Mouse (Mus musculus): ENCODE results near the gene Cyp2f2. TPM values are rescaled to one million over a fixed set of nuclear protein-coding genes. Genes with fewer than 3 reads are reported as not detected.

Cyp2f2 gene
- polyA plus RNA-seq, 1 experiment from 2014 or later: 108 TPM

DNA sequence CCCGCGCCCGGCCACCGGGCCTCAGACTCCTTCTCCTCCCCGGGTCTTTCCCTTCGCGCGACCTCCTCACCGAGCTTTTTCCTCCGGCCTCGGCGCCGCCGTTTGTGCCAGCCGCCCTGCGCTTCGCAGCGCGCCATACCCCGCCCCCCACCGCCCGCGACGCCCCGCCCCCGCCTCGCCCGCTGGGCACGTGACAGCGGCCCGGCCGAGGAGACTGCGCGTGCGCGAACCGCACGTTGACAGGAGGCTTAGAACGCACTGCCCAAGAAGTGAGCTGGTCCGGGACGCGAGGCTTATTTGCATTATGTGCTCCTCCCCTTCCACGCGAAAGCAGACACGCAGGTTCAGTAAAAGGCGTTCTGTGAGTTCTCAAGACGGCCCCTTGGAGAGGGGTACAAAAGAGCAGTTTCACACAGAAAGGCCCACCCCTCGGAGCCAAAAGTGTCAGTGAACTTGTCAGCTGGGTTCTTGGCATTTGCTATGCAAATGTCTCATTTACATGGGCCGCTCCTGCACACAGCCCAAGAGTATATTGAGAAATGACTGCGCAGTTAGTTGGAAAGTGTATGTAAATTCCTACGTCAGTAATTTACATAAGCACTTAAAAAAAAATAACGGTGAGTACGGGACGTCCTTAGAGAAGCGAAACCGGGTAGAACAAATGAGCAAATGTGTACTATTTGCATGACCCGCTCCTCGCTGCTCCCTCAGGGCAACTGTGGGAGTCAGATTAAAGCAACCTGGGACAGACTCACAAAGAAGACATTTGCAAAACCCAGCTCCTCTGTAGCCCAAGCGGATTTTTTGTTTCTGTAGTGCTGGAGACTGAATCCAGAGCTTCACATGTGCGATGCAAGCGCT, 47.1 kb downstream of the Cyp2f2 start, which contains the start of gene Egln2:
Gene Egln2, minus strand, starts transcription at position 189 of the 861 bp plus-strand sequence.
- H3K4me2 ChIP-seq (replicated peaks; ENCODE audit: low read depth): peak within 1 kb of the TSS; percentile 78
- ATAC-seq (ENCODE audit: low FRiP score, low TSS enrichment) (peak; percentile 85), DNase-seq (ENCODE audit: low spot score) (peak; percentile 95)
- no peaks in the 10 kb centered on the region for H3K9me3 ChIP-seq (ENCODE audit: control insufficient read depth, low read length)
- H3K4me3 ChIP-seq (ENCODE audit: low read depth, low read length): peak within 1 kb of the TSS; percentile 84
- H3K4me1 ChIP-seq (replicated peaks; ENCODE audit: control insufficient read depth, insufficient read depth): peaks cover 3% of the 10 kb centered on the region; the same call in 1 of the 2 replicates
- H3K27me3 ChIP-seq (ENCODE audit: control insufficient read depth, insufficient read depth, low read length): no peaks in the 10 kb centered on the region
- 0 out of 2 replicates have a peak, but pooled peaks cover 5% of the 10 kb centered on the region for H3K36me3 ChIP-seq (ENCODE audit: control insufficient read depth, insufficient read depth, low read length)
- WGBS: 2% methylated on average over 48 of the region's 61 CpGs
- H3K9ac ChIP-seq (ENCODE audit: low read length): peak within 1 kb of the TSS; percentile 94
- H3K27ac ChIP-seq (replicated peaks): peak within 1 kb of the TSS; percentile 99
- TF ChIP-seq CTCF (IDR thresholded peaks at IDR 0.05; ENCODE audit: low read depth) (no peak), EP300 (optimal IDR thresholded peaks at IDR 0.05) (no peak)

DNA sequence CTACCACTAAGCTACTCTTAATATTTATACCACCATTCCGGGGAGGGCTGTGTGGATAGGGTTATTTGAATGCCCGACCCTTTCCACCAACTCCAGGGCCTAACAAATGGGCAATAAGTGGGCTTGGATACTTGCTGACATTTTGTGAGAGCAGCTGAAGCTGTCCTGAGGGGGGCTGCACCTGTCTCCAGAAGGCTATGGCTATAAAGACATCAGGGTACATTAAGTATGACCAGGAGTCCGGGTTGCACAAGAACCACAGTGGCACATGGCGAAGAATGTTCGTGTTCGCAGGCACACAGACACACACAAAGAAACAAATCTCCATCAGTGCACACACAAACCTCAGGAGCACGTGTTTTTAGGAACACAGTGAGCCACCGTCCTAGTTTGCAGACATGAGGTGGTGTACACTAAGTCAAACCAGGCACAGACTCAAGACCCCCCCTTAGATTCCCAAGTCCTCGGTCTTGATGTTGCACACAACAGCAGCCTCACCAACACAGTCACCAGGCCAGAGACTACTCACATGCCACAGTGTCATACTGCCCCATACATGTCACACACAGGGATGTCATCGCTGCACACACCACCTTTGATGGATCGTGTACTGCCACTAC, 47.9 kb downstream of the Cyp2f2 start:
- Histone ChIP-seq H3K4me1 (replicated peaks; ENCODE audit: control insufficient read depth, insufficient read depth) (peaks cover 3% of the 10 kb centered on the region; the same call in 1 of the 2 replicates), H3K9me3 (ENCODE audit: control insufficient read depth, low read length) (no peaks in the 10 kb centered on the region), H3K27ac (replicated peaks) (peak overlapping the region; percentile 99), H3K4me3 (ENCODE audit: low read depth, low read length) (peak overlapping the region; percentile 84), H3K9ac (ENCODE audit: low read length) (peak overlapping the region; percentile 94), H3K27me3 (ENCODE audit: control insufficient read depth, insufficient read depth, low read length) (no peaks in the 10 kb centered on the region), H3K4me2 (replicated peaks; ENCODE audit: low read depth) (peak overlapping the region; percentile 78), H3K36me3 (ENCODE audit: control insufficient read depth, insufficient read depth, low read length) (0 out of 2 replicates have a peak, but pooled peaks cover 5% of the 10 kb centered on the region)
- ATAC-seq (ENCODE audit: low FRiP score, low TSS enrichment): no peak
- no peak for DNase-seq (ENCODE audit: low spot score)
- TF ChIP-seq CTCF (IDR thresholded peaks at IDR 0.05; ENCODE audit: low read depth) (no peak), EP300 (optimal IDR thresholded peaks at IDR 0.05) (no peak)
- 68% methylated on average over 11 of the region's 11 CpGs for WGBS

DNA sequence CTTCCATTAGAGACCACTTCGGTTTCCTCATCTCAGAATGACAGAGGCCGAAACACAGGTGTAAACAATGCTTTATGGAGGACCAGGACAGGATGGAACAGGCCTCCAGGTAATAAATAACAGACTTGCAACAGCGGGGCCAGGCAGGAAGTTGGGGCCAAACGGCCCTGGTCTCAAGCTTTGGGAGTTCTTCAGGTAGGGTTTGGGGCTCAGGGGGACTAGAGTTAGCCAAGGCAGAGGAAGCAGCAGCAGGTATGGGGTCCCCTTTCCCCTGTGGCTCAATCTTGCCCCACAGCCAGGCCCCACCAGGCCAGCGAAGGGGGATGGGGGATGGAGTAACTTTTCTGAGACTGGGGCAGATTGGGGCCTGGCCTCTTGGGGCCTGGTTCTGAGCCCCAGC, 48.7 kb downstream of the Cyp2f2 start:
- peaks cover 3% of the 10 kb centered on the region; the same call in 1 of the 2 replicates for H3K4me1 ChIP-seq (replicated peaks; ENCODE audit: control insufficient read depth, insufficient read depth)
- no peak overlapping the region for H3K27ac ChIP-seq (replicated peaks)
- TF ChIP-seq CTCF (IDR thresholded peaks at IDR 0.05; ENCODE audit: low read depth): no peak
- TF ChIP-seq EP300 (optimal IDR thresholded peaks at IDR 0.05): no peak
- H3K9ac ChIP-seq (ENCODE audit: low read length): no peak overlapping the region
- no peaks in the 10 kb centered on the region for H3K9me3 ChIP-seq (ENCODE audit: control insufficient read depth, low read length)
- peaks cover 11% of the 10 kb centered on the region; the same call in 1 of the 2 replicates for H3K36me3 ChIP-seq (ENCODE audit: control insufficient read depth, insufficient read depth, low read length)
- DNase-seq (ENCODE audit: low spot score): no peak
- H3K4me2 ChIP-seq (replicated peaks; ENCODE audit: low read depth): no peak overlapping the region
- H3K27me3 ChIP-seq (ENCODE audit: control insufficient read depth, insufficient read depth, low read length): no peaks in the 10 kb centered on the region
- WGBS: 81% methylated on average over 5 of the region's 5 CpGs
- no peak for ATAC-seq (ENCODE audit: low FRiP score, low TSS enrichment)
- no peak overlapping the region for H3K4me3 ChIP-seq (ENCODE audit: low read depth, low read length)

DNA sequence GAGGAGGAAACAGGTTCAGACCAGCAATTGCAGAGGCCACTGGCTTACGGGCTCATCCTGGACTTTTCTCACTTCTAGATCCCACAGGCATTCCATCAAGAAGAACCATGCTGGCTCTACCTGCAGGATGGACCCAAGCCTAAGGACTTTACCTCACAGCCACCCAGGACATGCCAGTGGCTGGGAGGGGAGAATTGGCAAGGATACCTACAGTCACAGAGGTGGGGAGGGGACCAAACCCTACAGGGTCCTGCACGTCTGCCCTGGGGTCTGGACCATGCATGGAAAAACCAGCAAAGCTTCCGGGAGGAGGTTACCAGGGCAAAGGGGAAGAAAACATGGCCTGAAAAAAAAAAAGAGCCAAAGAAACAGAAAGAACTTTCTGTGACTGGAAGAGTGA, 51.3 kb downstream of the Cyp2f2 start:
- WGBS: 90% methylated on average over 3 of the region's 3 CpGs
- ATAC-seq (ENCODE audit: low FRiP score, low TSS enrichment): no peak
- Histone ChIP-seq H3K36me3 (ENCODE audit: control insufficient read depth, insufficient read depth, low read length) (peaks cover 10% of the 10 kb centered on the region; the same call in 1 of the 2 replicates), H3K4me1 (replicated peaks; ENCODE audit: control insufficient read depth, insufficient read depth) (0 out of 2 replicates have a peak, but pooled peaks cover 3% of the 10 kb centered on the region), H3K4me2 (replicated peaks; ENCODE audit: low read depth) (no peak overlapping the region), H3K27ac (replicated peaks) (no peak overlapping the region), H3K9ac (ENCODE audit: low read length) (no peak overlapping the region), H3K27me3 (ENCODE audit: control insufficient read depth, insufficient read depth, low read length) (no peaks in the 10 kb centered on the region), H3K9me3 (ENCODE audit: control insufficient read depth, low read length) (no peaks in the 10 kb centered on the region), H3K4me3 (ENCODE audit: low read depth, low read length) (no peak overlapping the region)
- no peak for TF ChIP-seq EP300 (optimal IDR thresholded peaks at IDR 0.05)
- TF ChIP-seq CTCF (IDR thresholded peaks at IDR 0.05; ENCODE audit: low read depth): no peak
- no peak for DNase-seq (ENCODE audit: low spot score)

DNA sequence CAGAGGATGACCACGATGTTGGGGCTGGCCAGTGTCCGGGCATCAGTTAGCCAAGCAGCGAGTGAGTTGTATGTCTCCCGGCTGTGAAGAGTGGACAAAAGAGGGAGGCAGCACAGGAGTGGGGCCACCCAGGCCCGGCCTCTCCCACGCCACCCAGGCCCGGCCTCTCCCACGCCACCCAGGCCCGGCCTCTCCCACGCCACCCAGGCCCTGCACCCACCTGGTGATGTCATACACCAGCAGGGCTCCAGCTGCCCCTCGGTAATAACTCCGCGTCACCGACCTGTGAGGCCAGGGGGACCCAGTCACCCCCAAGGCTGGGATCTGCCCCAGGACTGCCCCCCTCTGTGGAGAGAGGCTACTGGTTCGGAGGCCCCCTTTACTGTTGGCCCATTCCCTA, 54.8 kb downstream of the Cyp2f2 start:
- Histone ChIP-seq H3K9me3 (ENCODE audit: control insufficient read depth, low read length) (no peaks in the 10 kb centered on the region), H3K27me3 (ENCODE audit: control insufficient read depth, insufficient read depth, low read length) (no peaks in the 10 kb centered on the region), H3K36me3 (ENCODE audit: control insufficient read depth, insufficient read depth, low read length) (peaks cover 10% of the 10 kb centered on the region; the same call in 1 of the 2 replicates), H3K4me2 (replicated peaks; ENCODE audit: low read depth) (no peak overlapping the region), H3K9ac (ENCODE audit: low read length) (no peak overlapping the region), H3K4me1 (replicated peaks; ENCODE audit: control insufficient read depth, insufficient read depth) (no peaks in the 10 kb centered on the region; the same call in 1 of the 2 replicates), H3K4me3 (ENCODE audit: low read depth, low read length) (no peak overlapping the region), H3K27ac (replicated peaks) (no peak overlapping the region)
- DNase-seq (ENCODE audit: low spot score) (no peak), ATAC-seq (ENCODE audit: low FRiP score, low TSS enrichment) (no peak)
- no peak for TF ChIP-seq CTCF (IDR thresholded peaks at IDR 0.05; ENCODE audit: low read depth)
- TF ChIP-seq EP300 (optimal IDR thresholded peaks at IDR 0.05): no peak
- WGBS: 95% methylated on average over 15 of the region's 15 CpGs
